Mouse (Mus musculus): ENCODE data around the gene Diaph3.

- TF ChIP-seq GATA1 (IDR thresholded peaks at IDR 0.05; ENCODE audit: borderline replicate concordance, low read length) (no peak), FLI1 (IDR thresholded peaks at IDR 0.05; ENCODE audit: low read length) (no peak)
These were observed 242.1 kb downstream of the Diaph3 start for GRCm38 (mm10) chr14:86898898-86899297.

Measured in megakaryocyte, embryonic 14.5 days (primary cell).